9 mouse cellular contexts compared by ENCODE assay signal in genomic region chr14:78273571-78273970, GRCm38 (mm10). TPM values are rescaled to one million over a fixed set of nuclear protein-coding genes. Genes with fewer than 3 reads are reported as not detected.
A peak's percentile ranks its signal among the peaks of the same experiment; 100 is the strongest.
DNase-seq lines count a peak whose midpoint lies in the region; ATAC-seq and TF ChIP-seq lines count a peak whose summit lies in the region.
"Had no signal": no experiment of that assay in that cellular context is flagged by ENCODE, and none has a peak within 500 bp of the region (broad histone marks: within the 10 kb centered on the region; RNA-seq: fewer than 3 reads in every experiment).

No protein-coding gene starts in this region.

- no peak for ATAC-seq in forebrain, embryonic 11.5 days (replicated peaks; ENCODE audit: low FRiP score)
- ATAC-seq in forebrain, embryonic 14.5 days: no peak
- peak; percentile 80 for ATAC-seq in common myeloid progenitor, adult 5-6 weeks (replicated peaks; ENCODE audit: low read depth, poor library complexity, severe bottlenecking)
- ATAC-seq in erythroblast, adult 5-6 weeks (replicated peaks; ENCODE audit: low FRiP score, poor library complexity, severe bottlenecking): no peak

- H3K4me3 ChIP-seq in forebrain, embryonic 11.5 days (ENCODE audit: low read depth, low read length): no peak overlapping the region
- no peak overlapping the region for H3K4me3 ChIP-seq in forebrain, embryonic 14.5 days (ENCODE audit: low read depth, low read length)
- no peak overlapping the region for H3K4me3 ChIP-seq in olfactory bulb, adult 2 months (ENCODE audit: insufficient read depth, low read depth, low read length)
- H3K4me3 ChIP-seq: megakaryocyte, embryonic 14.5 days had no signal

- DNase-seq in forebrain, embryonic 11.5 days (ENCODE audit: low spot score): peak; percentile 59
- no peak for DNase-seq in forebrain, embryonic 14.5 days (ENCODE audit: low spot score)
- peak; percentile 41 to 42 for DNase-seq in right cerebral cortex, adult 2 months (ENCODE audit: low spot score in 2 of 2)
- DNase-seq in right cerebral cortex, postnatal 25 days: no peak
- peak; percentile 24 to 55 for DNase-seq in left cerebral cortex, adult 18-20 months (ENCODE audit: low spot score in 2 of 2)

- no peak for TF ChIP-seq POLR2A in olfactory bulb, adult 2 months (IDR thresholded peaks at IDR 0.05; ENCODE audit: insufficient read depth, low read depth, low read length)

- no peaks in the 10 kb centered on the region for H3K9me3 ChIP-seq in forebrain, embryonic 11.5 days (ENCODE audit: control insufficient read depth, low read length)
- H3K9me3 ChIP-seq in forebrain, embryonic 14.5 days (replicated peaks; ENCODE audit: control insufficient read depth, low read length): no peaks in the 10 kb centered on the region

- WGBS in forebrain, embryonic 11.5 days: 87% methylated on average over 7 of the region's 7 CpGs
- WGBS in forebrain, embryonic 14.5 days: 85% methylated on average over 7 of the region's 7 CpGs
- 84% methylated on average over 7 of the region's 7 CpGs for WGBS in olfactory bulb, adult 2 months

- H3K27me3 ChIP-seq in forebrain, embryonic 11.5 days (ENCODE audit: control insufficient read depth, insufficient read depth, low read length): no peaks in the 10 kb centered on the region
- H3K27me3 ChIP-seq in forebrain, embryonic 14.5 days (replicated peaks; ENCODE audit: control insufficient read depth, insufficient read depth, low read length): no peaks in the 10 kb centered on the region

- H3K36me3 ChIP-seq in forebrain, embryonic 11.5 days (ENCODE audit: control insufficient read depth, insufficient read depth, low read length): no peaks in the 10 kb centered on the region
- H3K36me3 ChIP-seq in forebrain, embryonic 14.5 days (ENCODE audit: control insufficient read depth, insufficient read depth, low read length): no peaks in the 10 kb centered on the region

- TF ChIP-seq CTCF in olfactory bulb, adult 2 months (IDR thresholded peaks at IDR 0.05; ENCODE audit: insufficient read depth, low read depth, low read length): peak; percentile 43

- no peak overlapping the region for H3K9ac ChIP-seq in forebrain, embryonic 11.5 days (ENCODE audit: low read length)
- no peak overlapping the region for H3K9ac ChIP-seq in forebrain, embryonic 14.5 days (ENCODE audit: low read length)

- no peaks in the 10 kb centered on the region for H3K4me1 ChIP-seq in forebrain, embryonic 11.5 days (replicated peaks; ENCODE audit: control insufficient read depth, insufficient read depth, low read length)
- H3K4me1 ChIP-seq in forebrain, embryonic 14.5 days (ENCODE audit: control insufficient read depth, insufficient read depth, low read length): no peaks in the 10 kb centered on the region
- peaks cover 21% of the 10 kb centered on the region for H3K4me1 ChIP-seq in olfactory bulb, adult 2 months (ENCODE audit: control insufficient read depth, insufficient read depth, low read length)
- H3K4me1 ChIP-seq: megakaryocyte, embryonic 14.5 days had no signal

- H3K27ac ChIP-seq in forebrain, embryonic 11.5 days (ENCODE audit: low read depth, low read length): no peak overlapping the region
- no peak overlapping the region for H3K27ac ChIP-seq in forebrain, embryonic 14.5 days (ENCODE audit: low read depth, low read length)
- H3K27ac ChIP-seq in olfactory bulb, adult 2 months (ENCODE audit: insufficient read depth, low read depth, low read length): no peak overlapping the region

- H3K4me2 ChIP-seq in forebrain, embryonic 11.5 days (ENCODE audit: low read depth, low read length, severe bottlenecking): no peak overlapping the region
- H3K4me2 ChIP-seq in forebrain, embryonic 14.5 days (ENCODE audit: low read length): no peak overlapping the region

RNA-seq across cellular contexts. Expression of gene Tnfsf11, which starts 34.3 kb away (rescaled TPM):
- 0.31 and 0.45 TPM in 2 replicates for polyA plus RNA-seq in forebrain, embryonic 11.5 days (2014; fragmentation: Nextera tagmentation; extraction: Ambion mirVana)
- polyA plus RNA-seq in forebrain, embryonic 14.5 days (2014; fragmentation: Nextera tagmentation; extraction: Ambion mirVana): not detected in 2 replicates
- 0.23 TPM in 1 of 2 replicates, not detected in the other for total RNA-seq in common myeloid progenitor, adult 5-6 weeks (2017)
- not detected for total RNA-seq in left cerebral cortex, adult 18-20 months (2021)
- polyA plus RNA-seq in olfactory bulb, adult 2 months (2012; ENCODE audit: insufficient read depth, insufficient read length, low replicate concordance, missing spikeins): not detected in 2 replicates
- not detected in 2 replicates for total RNA-seq in erythroblast, adult 5-6 weeks (2015; ENCODE audit: low replicate concordance)
- total RNA-seq in erythroblast, adult 5-6 weeks (2017; ENCODE audit: low replicate concordance): not detected in 2 replicates

Comparison
In these comparisons a context has a peak if more than half of its experiments do, and no peak if none do; other contexts are left out.
1. DNase-seq: peak in forebrain, embryonic 11.5 days (single experiment), right cerebral cortex, adult 2 months (2 of 2) and left cerebral cortex, adult 18-20 months (2 of 2); none in forebrain, embryonic 14.5 days (single experiment) and right cerebral cortex, postnatal 25 days (single experiment).